ENCODE assay signal across 8 mouse cellular contexts in the genomic region with DNA sequence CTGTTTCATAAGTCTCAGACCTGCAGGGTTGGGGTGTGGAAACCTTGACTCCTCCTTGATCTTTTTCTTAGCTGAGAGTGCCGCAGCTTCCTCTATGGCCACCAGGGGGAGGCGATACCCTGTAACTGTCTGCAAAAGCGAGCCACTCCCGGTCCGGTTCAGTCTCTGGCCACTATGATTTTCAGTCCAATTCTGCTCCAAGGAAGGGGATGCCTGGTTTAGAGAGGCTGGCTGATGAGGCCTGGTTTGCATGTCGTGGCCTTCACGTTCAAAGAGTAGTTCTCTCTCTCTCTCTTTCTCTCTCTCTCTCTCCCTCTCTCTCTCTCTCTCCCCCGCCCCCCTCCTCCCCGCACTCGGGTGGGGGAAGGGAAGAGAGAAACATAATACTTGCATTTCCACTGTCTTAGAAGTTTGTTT.
DNase-seq lines count a peak whose midpoint lies in the region; ATAC-seq and TF ChIP-seq lines count a peak whose summit lies in the region.

No protein-coding gene starts in this region.

- peak; percentile 85 for DNase-seq in CD4-positive, CD25-positive, alpha-beta regulatory T cell, adult 2 months (ENCODE audit: low read depth, low spot score)
- peak; percentile 36 for DNase-seq in brain, embryonic 18.5 days (ENCODE audit: low read depth, low spot score)
- DNase-seq in kidney, postnatal 0 days (ENCODE audit: low spot score) = peak; percentile 96
- DNase-seq in liver, embryonic 11.5 days (ENCODE audit: low spot score) = peak; percentile 74
- DNase-seq in spleen, postnatal 4 days (ENCODE audit: low spot score in 2 of 2) = peak; percentile 61 to 80

- peak; percentile 97 for TF ChIP-seq CTCF in kidney, postnatal 0 days (IDR thresholded peaks at IDR 0.05; ENCODE audit: low read depth)

- H3K9ac ChIP-seq in heart, embryonic 13.5 days = peak overlapping the region; percentile 74
- H3K9ac ChIP-seq in kidney, postnatal 0 days (ENCODE audit: low read depth, low read length) = peak overlapping the region; percentile 42; the same call in 1 of the 2 replicates
- H3K9ac ChIP-seq in liver, embryonic 11.5 days (ENCODE audit: low read depth, low read length) = no peak overlapping the region

- peak overlapping the region; percentile 76 for H3K4me2 ChIP-seq in heart, embryonic 13.5 days
- H3K4me2 ChIP-seq in kidney, postnatal 0 days (ENCODE audit: low read length) = peak overlapping the region; percentile 63
- peak overlapping the region; percentile 66 for H3K4me2 ChIP-seq in liver, embryonic 11.5 days
- H3K4me2 ChIP-seq in myocyte (ENCODE audit: low read depth) = peak overlapping the region; percentile 55

- peaks cover 31% of the 10 kb centered on the region for H3K4me1 ChIP-seq in heart, embryonic 13.5 days
- H3K4me1 ChIP-seq in kidney, postnatal 0 days (replicated peaks; ENCODE audit: insufficient read depth, low read length) = peaks cover 10% of the 10 kb centered on the region; the same call in 1 of the 2 replicates
- H3K4me1 ChIP-seq in liver, embryonic 11.5 days (replicated peaks; ENCODE audit: control insufficient read depth, insufficient read depth, low read length) = peaks cover 4% of the 10 kb centered on the region; the same call in 1 of the 2 replicates

- no peak overlapping the region for H3ac ChIP-seq in myocyte (ENCODE audit: control insufficient read depth, insufficient read length)

- peak; percentile 77 for ATAC-seq in erythroid progenitor cell, adult 5-6 weeks (replicated peaks; ENCODE audit: low FRiP score, poor library complexity, severe bottlenecking)
- no peak for ATAC-seq in heart, embryonic 13.5 days (ENCODE audit: extremely low read depth, insufficient number of reproducible peaks, low FRiP score, low TSS enrichment)
- peak; percentile 86 for ATAC-seq in kidney, postnatal 0 days (replicated peaks; ENCODE audit: low FRiP score, low read depth)
- peak; percentile 60 for ATAC-seq in liver, embryonic 11.5 days (replicated peaks; ENCODE audit: low FRiP score)

- 0 out of 2 replicates have a peak overlapping the region, but pooled peaks have one; percentile 41 for H3K27ac ChIP-seq in heart, embryonic 13.5 days (replicated peaks)
- peak overlapping the region; percentile 70 for H3K27ac ChIP-seq in kidney, postnatal 0 days
- H3K27ac ChIP-seq in liver, embryonic 11.5 days (ENCODE audit: low read depth, low read length) = no peak overlapping the region

- TF ChIP-seq POLR2A in myocyte (IDR thresholded peaks at IDR 0.05; ENCODE audit: insufficient read length, low read depth) = no peak

- no peaks in the 10 kb centered on the region for H3K27me3 ChIP-seq in heart, embryonic 13.5 days (replicated peaks)
- H3K27me3 ChIP-seq in kidney, postnatal 0 days (ENCODE audit: insufficient read depth, low read length) = no peaks in the 10 kb centered on the region
- H3K27me3 ChIP-seq in liver, embryonic 11.5 days (replicated peaks; ENCODE audit: control insufficient read depth, insufficient read depth, low read length) = no peaks in the 10 kb centered on the region
- H3K27me3 ChIP-seq in myocyte (ENCODE audit: control insufficient read depth, insufficient read depth, insufficient read length) = no peaks in the 10 kb centered on the region

- peak overlapping the region; percentile 52 for H3K4me3 ChIP-seq in heart, embryonic 13.5 days
- peak overlapping the region; percentile 22; the same call in 1 of the 2 replicates for H3K4me3 ChIP-seq in kidney, postnatal 0 days (replicated peaks; ENCODE audit: low read depth, low read length)
- peak overlapping the region; percentile 25 for H3K4me3 ChIP-seq in liver, embryonic 11.5 days (ENCODE audit: low read depth, low read length)
- H3K4me3 ChIP-seq in myocyte = no peak overlapping the region

- H3K9me3 ChIP-seq in heart, embryonic 13.5 days = no peaks in the 10 kb centered on the region
- no peaks in the 10 kb centered on the region for H3K9me3 ChIP-seq in kidney, postnatal 0 days (replicated peaks; ENCODE audit: low read length)
- H3K9me3 ChIP-seq in liver, embryonic 11.5 days (ENCODE audit: control insufficient read depth, low read length) = no peaks in the 10 kb centered on the region

- H3K79me2 ChIP-seq in myocyte (ENCODE audit: control insufficient read depth, insufficient read depth) = no peaks in the 10 kb centered on the region

- H3K36me3 ChIP-seq in heart, embryonic 13.5 days = no peaks in the 10 kb centered on the region
- no peaks in the 10 kb centered on the region for H3K36me3 ChIP-seq in kidney, postnatal 0 days (ENCODE audit: insufficient read depth, low read length)
- no peaks in the 10 kb centered on the region for H3K36me3 ChIP-seq in liver, embryonic 11.5 days (ENCODE audit: control insufficient read depth, insufficient read depth, low read length)
- no peaks in the 10 kb centered on the region for H3K36me3 ChIP-seq in myocyte (ENCODE audit: control insufficient read depth, insufficient read depth)

- WGBS in heart, embryonic 13.5 days = 2% methylated on average over 10 of the region's 10 CpGs
- under 1% methylated on average over 9 of the region's 10 CpGs for WGBS in kidney, postnatal 0 days
- 3% methylated on average over 7 of the region's 10 CpGs for WGBS in liver, embryonic 11.5 days

TF ChIP-seq in myocyte, 11 proteins besides CTCF, POLR2A, EP300 and RAD21:
- TF ChIP-seq E2F4 (IDR thresholded peaks at IDR 0.05; ENCODE audit: insufficient read depth) = no peak
- no peak for TF ChIP-seq MYOD1 (IDR thresholded peaks at IDR 0.05; ENCODE audit: control insufficient read depth in 1 of 3, insufficient read length in 2 of 3, low read depth in 2 of 3)
- TF ChIP-seq POLR2AphosphoS2 (IDR thresholded peaks at IDR 0.05; ENCODE audit: insufficient read length, low read depth) = no peak
- TF ChIP-seq TCF3 (IDR thresholded peaks at IDR 0.05; ENCODE audit: insufficient read length, low read depth) = no peak
- no peak for TF ChIP-seq USF1 (IDR thresholded peaks at IDR 0.05; ENCODE audit: low read depth)
- no peak for TF ChIP-seq MAX (IDR thresholded peaks at IDR 0.05; ENCODE audit: low read depth)
- TF ChIP-seq TCF12 (IDR thresholded peaks at IDR 0.05; ENCODE audit: insufficient read depth, poor library complexity, severe bottlenecking) = no peak
- TF ChIP-seq CEBPB (IDR thresholded peaks at IDR 0.05; ENCODE audit: insufficient read depth, poor library complexity, severe bottlenecking) = no peak
- TF ChIP-seq SRF (IDR thresholded peaks at IDR 0.05; ENCODE audit: control insufficient read depth, insufficient read length, low read depth) = no peak
- no peak for TF ChIP-seq REST (IDR thresholded peaks at IDR 0.05; ENCODE audit: insufficient read depth, insufficient read length)
- no peak for TF ChIP-seq MYOG (IDR thresholded peaks at IDR 0.05; ENCODE audit: control insufficient read depth in 1 of 3, insufficient read depth in 1 of 3, insufficient read length in 2 of 3, low read depth in 2 of 3)
TF ChIP-seq in myocyte: peak in this region for 0.

Comparison
In these comparisons a context has a peak if more than half of its experiments do, and no peak if none do; other contexts are left out.
1. DNase-seq: peak in every context shown above with its lines; median percentile 96 in kidney, postnatal 0 days; 85 in CD4-positive, CD25-positive, alpha-beta regulatory T cell, adult 2 months; 74 in liver, embryonic 11.5 days; 70 in spleen, postnatal 4 days; 36 in brain, embryonic 18.5 days.